Mouse (Mus musculus) ES-Bruce4 (cell line): ENCODE results near the gene Gm21983.

ENCODE experiments used
- CTCF ChIP-seq: IDR thresholded peaks from one replicate; pipeline ENCODE4 v1.8.1; 2011; ENCODE audit warnings: low read depth, low read length
- EP300 ChIP-seq: IDR thresholded peaks from 2 replicates; pipeline ENCODE4 v1.6.1; 2011; ENCODE audit warnings: low read depth, low read length; ENCODE audit not compliant: insufficient read depth

- TF ChIP-seq EP300 (no peak), CTCF (no peak)
These were observed 11.5 kb upstream of the Gm21983 start for GRCm38 (mm10) chr7:27192434-27192833.
